Mouse (Mus musculus) mesoderm, embryonic 11.5 days (tissue): Measurements from ENCODE around the gene Smarcd3.

ENCODE experiments used
- DNase-seq: peaks from one replicate; pipeline ENCODE4 v3.0.0-alpha.2; 2012; ENCODE audit warnings: low read depth, low spot score

Smarcd3 gene

DNA sequence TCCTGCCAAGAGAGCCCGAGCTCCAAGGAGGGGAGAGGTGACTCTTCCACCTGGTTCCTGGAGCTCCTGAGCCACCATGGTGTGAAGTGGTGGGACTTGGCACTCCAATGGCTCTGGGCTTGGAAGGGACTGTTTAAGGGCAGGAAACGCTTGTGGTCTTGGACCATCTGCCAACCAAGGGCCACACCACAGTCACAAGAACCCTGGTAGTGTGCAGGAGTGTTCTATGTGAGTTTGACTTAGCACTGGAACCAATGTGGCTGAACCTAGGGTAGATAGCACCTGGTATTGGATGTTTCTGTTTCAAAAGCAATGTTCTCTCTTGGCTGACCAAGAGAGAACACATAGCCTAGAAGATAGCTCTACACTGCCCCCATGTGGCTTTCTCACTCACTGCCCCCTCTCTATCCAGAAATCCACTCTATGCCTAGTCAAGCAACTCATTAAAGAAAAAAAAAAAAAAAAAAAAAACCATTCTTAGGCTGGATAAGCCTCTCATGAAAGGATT lies 26.9 kb downstream of the Smarcd3 start:
- peak; percentile 87 for DNase-seq

DNA sequence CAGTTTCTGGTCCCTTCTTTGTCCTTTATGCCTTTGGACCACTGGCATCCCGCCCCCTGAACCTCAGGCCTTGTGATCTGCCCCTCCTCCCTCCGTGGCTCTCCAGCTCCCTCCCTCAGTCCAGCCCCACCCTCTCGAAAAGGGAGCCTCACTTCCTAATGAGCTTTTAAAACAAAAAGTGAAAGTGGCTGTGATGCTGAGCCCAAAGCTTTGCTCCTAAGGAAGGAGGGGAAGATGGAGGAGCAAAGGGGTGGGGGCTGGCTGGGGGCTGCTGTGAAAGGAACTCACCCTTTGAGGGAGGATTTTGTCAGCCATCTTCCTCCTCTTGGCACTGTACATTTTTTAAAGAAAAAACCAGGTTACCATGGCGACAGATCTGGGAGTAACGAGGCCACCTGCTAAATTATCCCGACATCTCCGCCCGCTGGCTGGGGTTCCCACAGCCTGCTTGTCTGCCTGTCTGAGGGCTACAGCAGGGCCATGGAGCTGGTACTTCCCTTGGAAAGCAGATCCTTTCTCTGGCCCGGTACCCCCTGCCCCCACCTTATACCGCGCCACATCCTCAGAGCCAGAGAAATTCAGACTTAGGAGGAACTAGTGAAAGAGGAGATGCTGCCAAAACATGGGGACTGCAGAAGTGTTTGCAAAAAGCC lies 27.6 kb downstream of the Smarcd3 start:
- peak; percentile 72 for DNase-seq

DNA sequence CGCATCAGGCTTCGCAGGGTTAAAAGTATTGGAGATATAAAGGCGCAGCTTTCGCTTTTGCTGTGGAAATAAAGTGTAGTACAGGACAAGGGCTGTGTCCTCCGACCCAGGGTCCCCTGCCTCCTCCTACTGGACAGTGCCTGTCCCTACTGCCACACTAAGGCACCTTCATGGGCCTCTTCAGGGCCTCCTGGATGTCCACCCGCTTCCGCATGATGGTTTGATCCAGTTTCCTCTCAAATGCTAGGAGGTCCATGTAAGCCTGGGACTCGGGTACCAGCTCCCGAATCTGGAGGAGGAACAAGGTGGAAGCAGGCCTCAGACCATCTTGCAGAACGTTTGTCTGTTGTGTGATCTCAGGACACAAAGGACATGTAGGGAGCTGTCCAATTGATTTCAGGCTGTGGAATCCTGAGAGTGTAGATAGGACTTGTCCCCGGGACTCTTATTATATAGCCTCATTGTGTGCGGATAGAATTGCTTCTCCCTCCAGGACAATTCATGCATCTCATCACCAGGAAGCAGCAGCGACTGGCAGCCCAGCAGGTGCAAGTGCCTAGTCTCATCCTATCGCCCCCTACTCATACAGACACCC lies 28.3 kb downstream of the Smarcd3 start:
- DNase-seq = no peak

- DNase-seq = no peak
Observed at GRCm38 (mm10) chr5:24595261-24595660, 28.9 kb downstream of the Smarcd3 start.

GRCm38 (mm10) chr5:24594346-24594745 lies 29.9 kb downstream of the Smarcd3 start:
- no peak for DNase-seq

- DNase-seq = no peak
Observed at GRCm38 (mm10) chr5:24593928-24594327, 30.3 kb downstream of the Smarcd3 start.

- DNase-seq = no peak
Observed at GRCm38 (mm10) chr5:24593230-24593629, 31.0 kb downstream of the Smarcd3 start.

- no peak for DNase-seq
Observed at GRCm38 (mm10) chr5:24592471-24593160, 31.6 kb downstream of the Smarcd3 start.

GRCm38 (mm10) chr5:24591796-24592470 lies 32.3 kb downstream of the Smarcd3 start:
- DNase-seq = no peak

DNA sequence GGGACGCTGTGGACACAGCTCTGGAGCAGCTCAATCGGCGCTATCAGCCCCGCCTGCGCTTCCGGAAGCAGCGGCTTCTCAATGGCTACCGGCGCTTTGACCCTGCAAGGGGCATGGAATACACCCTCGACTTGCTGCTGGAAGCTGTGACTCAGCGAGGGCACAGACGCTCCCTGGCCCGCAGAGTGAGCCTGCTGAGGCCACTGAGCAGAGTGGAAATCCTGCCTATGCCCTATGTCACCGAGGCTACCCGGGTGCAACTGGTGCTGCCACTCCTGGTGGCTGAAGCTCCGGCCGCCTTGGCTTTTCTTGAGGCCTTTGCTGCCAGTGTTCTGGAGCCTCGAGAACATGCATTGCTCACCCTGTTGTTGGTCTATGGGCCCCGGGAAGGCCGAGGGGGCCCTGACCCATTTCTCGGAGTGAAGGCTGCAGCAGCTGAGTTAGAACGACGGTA lies 32.9 kb downstream of the Smarcd3 start:
- DNase-seq = no peak

DNA sequence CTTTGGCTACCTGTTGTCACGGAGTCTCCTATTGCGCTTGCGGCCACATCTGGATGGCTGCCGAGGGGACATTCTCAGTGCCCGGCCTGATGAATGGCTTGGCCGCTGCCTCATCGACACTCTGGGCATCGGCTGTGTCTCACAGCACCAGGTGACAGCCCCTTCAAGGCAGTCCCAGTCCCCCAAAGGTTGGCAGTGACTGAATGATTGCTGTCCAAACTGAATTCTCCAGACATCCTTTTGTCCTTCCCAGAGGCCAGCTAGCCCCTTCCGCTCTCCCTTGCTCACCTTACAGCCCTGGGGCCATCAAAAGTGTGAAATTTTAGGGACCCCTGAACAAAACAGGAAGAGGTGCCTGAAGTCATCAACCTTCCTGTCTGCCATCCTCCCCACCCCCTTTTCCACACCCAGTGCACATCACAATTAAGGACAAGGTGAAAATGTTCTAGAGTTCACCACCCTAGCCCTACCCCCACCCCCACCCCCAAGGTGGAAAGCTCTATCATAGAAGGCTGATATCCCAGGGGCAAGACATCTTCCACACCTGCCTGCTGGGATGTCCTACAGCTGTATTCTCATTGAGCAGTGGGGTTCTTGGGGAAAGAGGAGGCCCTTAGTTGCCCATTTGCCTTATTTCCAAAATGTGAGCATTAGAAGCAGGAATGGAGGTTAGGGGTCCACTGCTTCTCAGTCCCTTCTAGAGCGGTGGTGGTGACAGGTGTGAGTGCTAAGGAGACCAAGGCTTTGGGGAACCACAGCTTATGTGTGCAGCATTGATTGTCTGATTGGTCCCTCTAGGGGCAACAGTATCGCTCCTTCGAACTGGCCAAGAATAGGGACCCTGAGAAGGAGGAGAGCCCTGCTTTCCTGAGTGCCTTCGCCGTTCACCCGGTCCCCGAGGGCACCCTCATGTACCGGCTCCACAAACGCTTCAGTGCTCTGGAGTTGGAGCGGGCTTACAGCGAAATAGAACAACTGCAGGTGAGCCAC lies 34.4 kb downstream of the Smarcd3 start:
- DNase-seq = no peak

- no peak for DNase-seq
Observed at GRCm38 (mm10) chr5:24587200-24587577, 37.0 kb downstream of the Smarcd3 start.

DNA sequence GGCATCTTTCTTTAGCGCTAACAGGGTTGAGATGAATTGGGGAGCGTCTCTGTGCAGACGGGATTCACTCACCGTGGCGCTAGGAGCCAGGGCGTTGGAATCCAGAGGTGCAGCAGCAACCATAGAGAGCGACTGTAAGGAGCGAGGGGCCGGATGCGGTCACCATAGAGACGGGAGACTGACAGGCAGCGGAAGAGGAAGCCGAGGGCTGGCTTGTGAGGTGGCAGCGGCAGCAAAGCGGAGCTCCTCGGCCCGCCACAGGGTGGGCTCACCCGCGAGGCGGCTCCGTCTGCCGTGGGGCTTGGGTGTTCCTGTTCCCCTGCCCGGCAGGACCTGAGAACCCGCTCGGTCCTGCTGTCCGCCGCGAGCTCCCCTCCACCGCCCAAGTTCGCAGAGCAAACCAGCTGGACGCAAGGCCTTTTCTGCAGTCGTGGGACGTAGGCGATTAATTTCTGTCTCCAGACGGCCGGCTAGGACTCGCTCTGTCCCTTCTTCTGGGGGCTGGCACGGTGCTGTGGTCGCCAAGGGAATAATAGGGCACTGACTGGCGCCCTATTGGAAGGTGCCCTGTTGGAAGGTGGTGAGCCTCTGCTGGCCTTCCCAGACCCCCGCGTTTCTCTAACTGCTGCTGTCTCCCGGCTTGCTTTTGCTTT lies 37.5 kb downstream of the Smarcd3 start, which contains the start of gene Chpf2:
Gene Chpf2 (plus strand): TSS at position 195 of the 653 bp plus-strand sequence.
- peak; percentile 82 for DNase-seq

GRCm38 (mm10) chr5:24586106-24586505 lies 38.1 kb downstream of the Smarcd3 start:
- no peak for DNase-seq

DNA sequence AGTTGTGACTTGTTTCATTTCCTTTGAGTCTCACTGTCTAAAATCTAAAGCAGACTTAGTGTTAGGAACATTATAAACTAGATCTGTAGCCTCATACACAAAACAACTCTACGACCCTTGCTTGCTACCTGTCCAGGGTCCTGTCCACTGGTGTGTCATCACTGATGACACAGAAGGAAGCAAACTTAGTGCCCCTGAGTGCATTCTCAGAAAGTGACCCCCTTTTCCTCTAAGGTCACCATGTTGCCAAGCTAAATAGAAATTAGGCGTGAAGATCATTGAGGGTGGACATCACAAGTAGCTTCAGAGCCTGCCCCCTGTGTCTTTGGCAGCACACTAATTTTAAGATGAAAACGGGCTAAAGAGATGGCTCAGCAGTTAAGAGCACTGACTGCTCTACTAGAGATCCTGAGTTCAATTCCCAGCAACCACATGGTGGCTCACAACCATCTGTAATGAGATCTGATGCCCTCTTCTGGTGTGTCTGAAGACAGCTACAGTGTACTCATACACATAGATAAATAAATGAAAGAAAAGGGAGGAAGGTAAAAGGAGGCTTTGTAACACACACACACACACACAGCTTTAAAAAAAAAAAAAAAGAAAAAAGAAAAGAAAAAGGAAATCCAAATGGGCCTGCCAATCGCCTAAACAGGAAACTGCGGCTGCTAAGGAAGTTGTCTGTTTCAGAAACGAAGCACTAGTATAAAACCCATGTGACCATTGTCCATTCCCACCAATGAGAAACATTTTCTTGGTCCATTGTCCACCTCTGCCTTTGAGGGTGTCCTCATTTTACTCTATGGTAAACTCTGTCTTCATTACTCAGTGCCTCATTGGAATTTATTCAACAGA lies 45.9 kb downstream of the Smarcd3 start:
- DNase-seq = no peak

DNA sequence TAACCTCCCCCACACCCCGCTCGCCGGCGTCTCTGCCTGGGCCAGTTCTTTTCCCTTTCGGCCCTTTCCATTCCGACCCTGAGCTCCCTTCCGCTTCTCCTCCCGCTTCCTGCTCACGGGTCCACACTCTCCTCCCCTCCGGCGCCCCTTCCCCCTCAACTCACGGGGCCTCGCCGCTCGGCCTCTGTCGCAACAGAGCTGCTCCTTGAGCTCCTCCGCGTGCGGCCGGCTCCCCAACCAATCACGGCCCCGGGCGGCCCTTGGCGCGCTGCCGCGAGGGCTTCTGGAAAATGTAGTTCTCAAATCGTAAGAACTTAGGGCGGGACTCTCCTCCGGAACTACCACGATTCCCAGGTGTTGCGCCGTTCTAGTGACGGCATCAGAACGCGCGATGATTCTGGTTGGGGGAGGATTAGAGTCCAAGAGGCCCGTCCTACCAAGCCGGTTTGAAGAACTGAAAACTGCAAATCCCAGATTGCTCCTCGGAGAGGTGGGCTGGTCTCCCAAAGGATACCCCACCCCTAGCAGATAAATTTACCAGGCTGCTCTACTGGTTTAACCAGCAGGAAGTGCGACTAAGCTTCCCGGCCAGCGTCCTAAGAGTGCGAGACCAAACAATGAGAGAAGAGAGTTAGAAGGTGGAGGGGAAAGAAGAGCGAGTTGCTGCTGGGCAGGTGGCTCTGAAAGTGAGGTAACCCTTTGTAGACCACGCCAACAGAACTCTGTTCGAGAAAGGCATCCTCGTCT lies 46.9 kb downstream of the Smarcd3 start, which contains the start of gene Abcf2:
Gene Abcf2 (minus strand): TSS at position 285 of the 747 bp plus-strand sequence.
- DNase-seq = peak; percentile 100

- DNase-seq = no peak
Observed at GRCm38 (mm10) chr5:24576801-24577182, 47.4 kb downstream of the Smarcd3 start.

DNA sequence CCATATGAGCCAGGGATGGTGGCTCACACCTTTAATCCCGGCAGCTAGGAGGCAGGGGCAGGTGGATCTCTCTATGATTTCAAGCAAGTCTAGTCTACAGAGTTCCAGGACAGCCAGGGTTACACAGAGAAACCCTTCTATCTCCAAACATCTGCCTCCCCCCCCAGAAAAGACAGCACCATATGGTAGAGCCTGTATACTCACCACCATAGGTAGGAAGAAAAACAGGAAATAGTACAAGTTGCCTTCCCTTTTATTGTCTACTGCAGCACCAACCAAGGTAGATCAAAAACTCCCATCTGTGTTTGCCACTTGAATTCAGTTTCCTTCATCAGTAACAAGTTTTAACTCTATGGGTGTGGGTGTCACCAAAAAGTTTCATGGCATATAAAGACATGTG lies 48.3 kb downstream of the Smarcd3 start:
- no peak for DNase-seq

DNA sequence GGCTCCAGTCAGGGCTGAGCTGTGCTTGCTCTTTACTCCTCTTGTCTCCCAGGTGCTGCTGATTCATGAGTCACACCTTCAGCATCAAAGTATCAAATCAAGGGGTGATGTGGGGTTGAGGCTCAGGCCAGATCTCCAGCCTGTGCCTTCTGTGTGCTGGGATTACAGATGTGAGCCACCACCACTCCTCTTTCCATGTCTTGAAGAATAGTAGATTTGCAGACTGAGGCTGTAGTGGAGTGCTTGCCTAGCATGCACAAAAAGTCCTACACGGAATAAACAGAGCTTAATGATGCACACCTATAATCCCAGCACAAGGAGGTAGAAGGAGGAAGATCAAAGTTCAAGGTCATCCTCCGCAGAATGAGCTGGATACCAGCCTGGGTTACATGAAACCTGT lies 67.5 kb downstream of the Smarcd3 start, which contains the start of gene 4931409K22Rik:
Gene 4931409K22Rik (minus strand): TSS at position 101 of the 400 bp plus-strand sequence.
- no peak for DNase-seq
